Mouse (Mus musculus): ENCODE measurements around the gene Trmt61a. TPM values are rescaled to one million over a fixed set of nuclear protein-coding genes. Genes with fewer than 3 reads are reported as not detected.

Gene Trmt61a
- polyA plus RNA-seq, 1 experiment from 2014 or later = 7.0 TPM

GRCm38 (mm10) chr12:111698346-111698913 is 20.5 kb downstream of the Trmt61a start:
- H3K27ac ChIP-seq (replicated peaks; ENCODE audit: low read depth, low read length) = no peak overlapping the region
- no peak for DNase-seq
- H3K36me3 ChIP-seq (ENCODE audit: control insufficient read depth, insufficient read depth, low read length) = no peaks in the 10 kb centered on the region
- no peak overlapping the region for H3K9ac ChIP-seq (replicated peaks; ENCODE audit: low read length)
- no peaks in the 10 kb centered on the region for H3K27me3 ChIP-seq (ENCODE audit: control insufficient read depth, insufficient read depth, low read length)
- H3K9me3 ChIP-seq (ENCODE audit: control insufficient read depth, low read length) = no peaks in the 10 kb centered on the region
- no peak overlapping the region for H3K4me2 ChIP-seq (ENCODE audit: low read length)
- H3K4me3 ChIP-seq (replicated peaks; ENCODE audit: low read depth, low read length) = no peak overlapping the region
- no peak for ATAC-seq (ENCODE audit: low FRiP score, low TSS enrichment)
- H3K4me1 ChIP-seq (ENCODE audit: control insufficient read depth, insufficient read depth, low read length) = peaks cover 29% of the 10 kb centered on the region
- 86% methylated on average over 6 of the region's 6 CpGs for WGBS

GRCm38 (mm10) chr12:111699542-111699941 is 21.6 kb downstream of the Trmt61a start:
- no peak for DNase-seq
- Histone ChIP-seq H3K27me3 (ENCODE audit: control insufficient read depth, insufficient read depth, low read length) (no peaks in the 10 kb centered on the region), H3K9ac (replicated peaks; ENCODE audit: low read length) (no peak overlapping the region), H3K4me2 (ENCODE audit: low read length) (no peak overlapping the region), H3K4me1 (ENCODE audit: control insufficient read depth, insufficient read depth, low read length) (peaks cover 18% of the 10 kb centered on the region), H3K36me3 (ENCODE audit: control insufficient read depth, insufficient read depth, low read length) (no peaks in the 10 kb centered on the region), H3K4me3 (replicated peaks; ENCODE audit: low read depth, low read length) (no peak overlapping the region), H3K9me3 (ENCODE audit: control insufficient read depth, low read length) (no peaks in the 10 kb centered on the region), H3K27ac (replicated peaks; ENCODE audit: low read depth, low read length) (no peak overlapping the region)
- no peak for ATAC-seq (ENCODE audit: low FRiP score, low TSS enrichment)
- WGBS = 87% methylated on average over 4 of the region's 4 CpGs

- ATAC-seq (ENCODE audit: low FRiP score, low TSS enrichment) (no peak), DNase-seq (no peak)
- Histone ChIP-seq H3K4me2 (ENCODE audit: low read length) (no peak overlapping the region), H3K9ac (replicated peaks; ENCODE audit: low read length) (no peak overlapping the region), H3K27me3 (ENCODE audit: control insufficient read depth, insufficient read depth, low read length) (no peaks in the 10 kb centered on the region), H3K27ac (replicated peaks; ENCODE audit: low read depth, low read length) (no peak overlapping the region), H3K4me3 (replicated peaks; ENCODE audit: low read depth, low read length) (no peak overlapping the region), H3K36me3 (ENCODE audit: control insufficient read depth, insufficient read depth, low read length) (no peaks in the 10 kb centered on the region), H3K4me1 (ENCODE audit: control insufficient read depth, insufficient read depth, low read length) (0 out of 2 replicates have a peak, but pooled peaks cover 4% of the 10 kb centered on the region), H3K9me3 (ENCODE audit: control insufficient read depth, low read length) (no peaks in the 10 kb centered on the region)
- 79% methylated on average over 9 of the region's 9 CpGs for WGBS
Measured at GRCm38 (mm10) chr12:111700920-111701458, 23.1 kb downstream of the Trmt61a start.

- Histone ChIP-seq H3K27me3 (ENCODE audit: control insufficient read depth, insufficient read depth, low read length) (no peaks in the 10 kb centered on the region), H3K4me2 (ENCODE audit: low read length) (no peak overlapping the region), H3K9ac (replicated peaks; ENCODE audit: low read length) (no peak overlapping the region), H3K4me3 (replicated peaks; ENCODE audit: low read depth, low read length) (no peak overlapping the region), H3K27ac (replicated peaks; ENCODE audit: low read depth, low read length) (no peak overlapping the region), H3K36me3 (ENCODE audit: control insufficient read depth, insufficient read depth, low read length) (peaks cover 5% of the 10 kb centered on the region), H3K9me3 (ENCODE audit: control insufficient read depth, low read length) (no peaks in the 10 kb centered on the region), H3K4me1 (ENCODE audit: control insufficient read depth, insufficient read depth, low read length) (no peaks in the 10 kb centered on the region)
- ATAC-seq (ENCODE audit: low FRiP score, low TSS enrichment) (no peak), DNase-seq (no peak)
- 85% methylated on average over 3 of the region's 3 CpGs for WGBS
Measured at GRCm38 (mm10) chr12:111703301-111703700, 25.4 kb downstream of the Trmt61a start.

- peaks cover 17% of the 10 kb centered on the region for H3K36me3 ChIP-seq (ENCODE audit: control insufficient read depth, insufficient read depth, low read length)
- H3K27me3 ChIP-seq (ENCODE audit: control insufficient read depth, insufficient read depth, low read length) = no peaks in the 10 kb centered on the region
- H3K9me3 ChIP-seq (ENCODE audit: control insufficient read depth, low read length) = no peaks in the 10 kb centered on the region
- ATAC-seq (ENCODE audit: low FRiP score, low TSS enrichment) (no peak), DNase-seq (peak; percentile 33)
- WGBS = 68% methylated on average over 9 of the region's 9 CpGs
- no peak overlapping the region for H3K4me2 ChIP-seq (ENCODE audit: low read length)
- H3K4me3 ChIP-seq (replicated peaks; ENCODE audit: low read depth, low read length) = no peak overlapping the region
- no peaks in the 10 kb centered on the region for H3K4me1 ChIP-seq (ENCODE audit: control insufficient read depth, insufficient read depth, low read length)
- H3K27ac ChIP-seq (replicated peaks; ENCODE audit: low read depth, low read length) = peak overlapping the region; percentile 32; the same call in 1 of the 2 replicates
- no peak overlapping the region for H3K9ac ChIP-seq (replicated peaks; ENCODE audit: low read length)
Measured at GRCm38 (mm10) chr12:111704609-111705008, 26.7 kb downstream of the Trmt61a start.

GRCm38 (mm10) chr12:111705186-111705973 is 27.5 kb downstream of the Trmt61a start:
- WGBS = 82% methylated on average over 15 of the region's 15 CpGs
- no peaks in the 10 kb centered on the region for H3K9me3 ChIP-seq (ENCODE audit: control insufficient read depth, low read length)
- no peak for ATAC-seq (ENCODE audit: low FRiP score, low TSS enrichment)
- no peaks in the 10 kb centered on the region for H3K4me1 ChIP-seq (ENCODE audit: control insufficient read depth, insufficient read depth, low read length)
- 0 out of 2 replicates have a peak overlapping the region, but pooled peaks have one; percentile 32 for H3K27ac ChIP-seq (replicated peaks; ENCODE audit: low read depth, low read length)
- H3K4me2 ChIP-seq (ENCODE audit: low read length) = no peak overlapping the region
- H3K36me3 ChIP-seq (ENCODE audit: control insufficient read depth, insufficient read depth, low read length) = peaks cover 25% of the 10 kb centered on the region
- no peak for DNase-seq
- no peak overlapping the region for H3K4me3 ChIP-seq (replicated peaks; ENCODE audit: low read depth, low read length)
- no peaks in the 10 kb centered on the region for H3K27me3 ChIP-seq (ENCODE audit: control insufficient read depth, insufficient read depth, low read length)
- H3K9ac ChIP-seq (replicated peaks; ENCODE audit: low read length) = no peak overlapping the region

GRCm38 (mm10) chr12:111708181-111708580 is 30.3 kb downstream of the Trmt61a start:
- no peak for ATAC-seq (ENCODE audit: low FRiP score, low TSS enrichment)
- H3K4me2 ChIP-seq (ENCODE audit: low read length) = no peak overlapping the region
- H3K27ac ChIP-seq (replicated peaks; ENCODE audit: low read depth, low read length) = no peak overlapping the region
- H3K36me3 ChIP-seq (ENCODE audit: control insufficient read depth, insufficient read depth, low read length) = peaks cover 33% of the 10 kb centered on the region
- H3K4me1 ChIP-seq (ENCODE audit: control insufficient read depth, insufficient read depth, low read length) = peaks cover 10% of the 10 kb centered on the region
- H3K9me3 ChIP-seq (ENCODE audit: control insufficient read depth, low read length) = no peaks in the 10 kb centered on the region
- H3K9ac ChIP-seq (replicated peaks; ENCODE audit: low read length) = no peak overlapping the region
- no peak overlapping the region for H3K4me3 ChIP-seq (replicated peaks; ENCODE audit: low read depth, low read length)
- DNase-seq = no peak
- no peaks in the 10 kb centered on the region for H3K27me3 ChIP-seq (ENCODE audit: control insufficient read depth, insufficient read depth, low read length)
- WGBS = 84% methylated on average over 4 of the region's 4 CpGs

GRCm38 (mm10) chr12:111710091-111710490 is 32.2 kb downstream of the Trmt61a start:
- Histone ChIP-seq H3K4me3 (replicated peaks; ENCODE audit: low read depth, low read length) (no peak overlapping the region), H3K4me1 (ENCODE audit: control insufficient read depth, insufficient read depth, low read length) (peaks cover 15% of the 10 kb centered on the region), H3K27me3 (ENCODE audit: control insufficient read depth, insufficient read depth, low read length) (no peaks in the 10 kb centered on the region), H3K27ac (replicated peaks; ENCODE audit: low read depth, low read length) (no peak overlapping the region), H3K9ac (replicated peaks; ENCODE audit: low read length) (no peak overlapping the region), H3K9me3 (ENCODE audit: control insufficient read depth, low read length) (no peaks in the 10 kb centered on the region), H3K36me3 (ENCODE audit: control insufficient read depth, insufficient read depth, low read length) (peaks cover 33% of the 10 kb centered on the region), H3K4me2 (ENCODE audit: low read length) (no peak overlapping the region)
- DNase-seq = no peak
- no peak for ATAC-seq (ENCODE audit: low FRiP score, low TSS enrichment)
- 94% methylated on average over 10 of the region's 10 CpGs for WGBS

All from midbrain, embryonic 14.5 days (tissue).